Mouse (Mus musculus): Measurements from ENCODE around the gene Fam169a.

Gene Fam169a

DNA sequence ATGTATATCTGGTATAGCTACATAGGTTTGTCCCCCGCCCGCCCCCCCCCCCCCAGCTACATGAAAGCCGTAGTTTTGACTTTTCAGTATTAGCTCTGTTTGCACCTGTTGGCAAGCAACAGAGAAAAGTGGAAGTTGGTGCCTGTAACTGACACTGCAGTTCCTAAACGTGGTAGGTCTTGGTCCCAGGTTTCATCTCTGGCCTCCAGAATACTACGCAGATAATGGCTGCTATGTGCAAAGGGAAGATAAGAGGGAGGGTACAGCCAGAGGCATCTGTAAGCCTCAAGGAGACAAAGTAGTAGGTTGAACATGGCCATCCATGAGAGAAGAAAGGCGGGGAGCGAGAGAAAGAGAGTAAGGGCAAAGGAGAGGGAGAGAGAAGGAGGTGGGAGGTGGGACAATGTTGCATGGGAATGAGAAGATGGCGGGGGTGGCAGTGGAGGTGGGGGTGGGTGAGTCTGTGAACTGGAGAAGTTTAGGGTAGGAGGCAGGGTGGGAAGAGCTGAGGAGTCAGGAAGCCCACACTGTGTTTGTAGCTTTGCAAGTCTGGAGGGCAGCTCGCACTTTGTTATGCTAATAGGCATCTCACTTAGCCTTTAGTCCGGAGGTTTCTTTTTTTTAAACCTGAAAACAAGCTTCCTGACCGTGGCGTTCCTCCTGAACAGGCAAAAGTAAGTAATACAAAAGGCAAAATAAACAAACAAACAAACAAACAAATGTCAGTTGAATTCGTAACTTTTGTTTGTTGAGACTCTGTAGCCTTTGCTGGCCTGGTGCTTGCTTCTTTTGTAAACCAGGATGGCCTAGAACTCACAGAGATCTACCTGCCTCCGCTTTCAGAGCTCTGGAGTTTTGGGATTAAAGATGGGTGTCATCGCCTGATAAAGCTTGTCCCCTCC is at the start of gene Fam169a:
TSS of gene Fam169a (plus strand) at position 638 of the 902 bp plus-strand sequence.
- no peak for DNase-seq (ENCODE audit: low read depth)

DNA sequence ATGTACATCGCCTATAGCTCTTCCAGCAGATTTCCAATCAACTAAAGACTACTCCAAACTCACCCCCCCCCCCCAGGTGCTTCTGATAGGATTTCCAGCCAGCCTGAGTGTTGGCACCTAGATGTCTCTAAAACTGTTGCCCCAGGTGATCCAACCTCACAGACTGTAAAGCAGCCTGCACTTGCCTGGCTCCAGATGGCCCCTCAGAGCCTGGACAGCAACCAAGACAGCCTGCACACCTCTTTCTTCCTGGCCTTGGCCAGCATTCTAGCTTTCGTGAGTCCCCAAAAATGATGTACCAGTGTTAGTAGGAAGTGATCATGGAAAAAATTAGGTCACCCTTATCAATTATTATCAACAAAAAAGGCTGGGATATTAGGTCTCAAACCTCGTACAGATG is 49.4 kb upstream of the Fam169a start:
- DNase-seq (ENCODE audit: low read depth) = no peak

DNA sequence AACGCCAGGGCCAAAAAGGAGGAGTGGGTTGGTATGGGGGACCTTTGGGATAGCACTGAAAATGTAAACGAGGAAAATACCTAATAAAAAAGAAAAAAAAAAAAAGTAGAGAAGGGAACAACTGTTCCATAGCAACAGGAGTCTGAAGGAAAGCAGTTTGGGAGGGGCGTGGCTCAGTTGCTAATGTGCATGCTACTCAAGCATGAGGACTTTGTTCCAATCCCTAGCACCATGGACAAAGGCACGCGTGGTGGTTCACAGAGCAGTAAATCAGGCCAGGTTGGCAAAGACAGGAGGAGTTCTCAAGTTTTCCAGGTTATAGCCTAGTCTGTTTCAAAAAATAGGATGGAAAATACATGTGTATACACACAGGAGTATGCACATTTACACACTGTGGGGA is 47.0 kb upstream of the Fam169a start:
- no peak for DNase-seq (ENCODE audit: low read depth)

DNA sequence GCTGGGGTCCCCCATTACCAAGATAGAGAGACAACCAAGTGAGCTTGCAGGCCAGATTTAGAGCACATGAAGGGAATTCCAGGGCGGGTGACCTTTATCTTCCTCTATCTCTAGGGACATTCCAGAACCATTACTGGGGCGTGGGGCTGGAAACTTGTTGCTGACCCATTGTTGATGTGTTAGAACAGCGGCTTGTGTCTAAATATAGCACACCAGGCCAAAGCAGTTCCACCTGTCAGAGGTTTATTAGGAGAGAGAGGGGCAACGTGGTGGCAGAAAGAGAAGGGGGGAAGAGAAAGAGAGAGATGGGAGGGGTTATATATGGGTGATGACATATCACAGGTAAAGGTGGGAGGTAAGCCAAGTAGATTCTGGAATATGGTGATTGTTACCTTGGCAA is 45.2 kb upstream of the Fam169a start:
- DNase-seq (ENCODE audit: low read depth) = no peak

DNA sequence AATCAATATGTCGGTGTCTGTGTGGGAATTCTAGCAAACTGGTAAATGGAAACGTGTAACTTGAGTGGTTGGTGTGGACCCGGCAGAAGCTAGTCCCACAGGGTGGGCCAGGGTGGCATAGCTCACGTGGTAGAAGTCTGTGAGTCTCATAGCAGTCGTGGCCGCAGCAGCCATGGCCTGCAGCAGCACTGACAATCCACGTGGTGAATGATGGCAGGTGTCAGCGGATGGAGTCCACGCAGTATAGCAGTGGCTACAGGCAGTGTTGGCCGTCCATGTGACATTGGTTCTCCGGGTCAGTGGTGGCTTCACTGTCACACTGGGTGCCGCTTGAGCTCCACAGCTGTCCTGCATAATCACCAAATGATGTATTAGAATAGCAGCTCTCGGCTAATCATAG is 37.0 kb upstream of the Fam169a start:
- DNase-seq (ENCODE audit: low read depth) = no peak

DNA sequence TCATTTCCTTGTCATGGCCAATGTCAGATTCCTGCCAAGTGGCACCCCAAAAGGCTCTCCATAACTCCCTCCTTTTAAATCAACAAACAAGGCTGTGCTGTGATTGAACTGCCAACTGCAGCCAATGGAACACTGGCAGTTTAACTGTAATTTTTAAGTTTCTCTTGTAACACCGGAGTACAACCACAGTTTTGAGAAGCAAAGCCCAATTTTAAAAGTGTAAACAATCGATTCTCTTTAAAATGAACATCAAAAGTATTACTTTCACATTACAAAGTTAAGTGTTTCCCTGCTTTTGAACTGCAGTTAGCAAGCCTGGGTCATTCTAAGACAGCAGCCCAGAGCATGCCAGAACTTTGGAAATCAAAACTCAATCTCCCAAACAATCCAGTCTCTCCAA is 32.8 kb upstream of the Fam169a start, which contains the start of gene 1700029F12Rik:
TSS of gene 1700029F12Rik (minus strand) at position 101 of the 400 bp plus-strand sequence.
- DNase-seq (ENCODE audit: low read depth) = no peak

DNA sequence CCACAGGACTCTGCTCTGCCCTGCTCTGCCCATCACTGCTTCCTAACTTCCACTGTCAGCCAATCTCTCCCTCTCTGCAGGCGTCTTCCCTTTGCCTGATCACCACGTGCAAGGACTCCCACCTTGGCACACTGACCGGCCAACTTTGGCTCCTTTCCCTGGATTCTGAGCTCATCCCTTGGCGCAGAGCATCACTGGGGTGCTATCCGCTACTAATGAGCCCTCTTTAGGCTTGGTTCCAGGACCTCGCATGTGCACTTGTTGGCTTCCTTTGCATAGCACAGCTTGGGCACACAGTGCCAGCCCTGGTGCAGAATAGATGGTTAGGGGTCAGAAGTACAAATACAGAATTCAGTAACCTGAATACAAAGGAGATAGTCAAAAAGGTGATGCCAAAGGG is 15.9 kb upstream of the Fam169a start:
- no peak for DNase-seq (ENCODE audit: low read depth)

DNA sequence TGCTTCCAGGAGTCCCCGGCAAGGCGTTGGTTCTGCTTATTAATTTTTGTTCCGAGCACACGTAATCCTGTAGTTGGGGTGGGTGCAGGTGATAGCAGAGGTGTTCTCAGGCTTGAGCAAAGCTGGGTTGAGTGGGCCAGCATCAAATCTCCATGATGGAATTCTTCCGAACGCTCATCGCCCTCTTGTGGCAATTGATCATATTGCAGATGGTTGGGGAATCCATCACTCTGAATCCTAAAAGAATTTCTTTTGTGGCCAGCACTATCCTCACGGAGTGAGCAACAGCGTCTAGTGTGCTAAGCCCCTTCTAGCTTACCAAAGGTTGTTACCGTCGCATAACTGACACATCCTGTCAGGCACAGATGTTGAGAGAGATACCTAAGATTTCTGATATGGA is 14.4 kb upstream of the Fam169a start:
- DNase-seq (ENCODE audit: low read depth) = peak; percentile 67

DNA sequence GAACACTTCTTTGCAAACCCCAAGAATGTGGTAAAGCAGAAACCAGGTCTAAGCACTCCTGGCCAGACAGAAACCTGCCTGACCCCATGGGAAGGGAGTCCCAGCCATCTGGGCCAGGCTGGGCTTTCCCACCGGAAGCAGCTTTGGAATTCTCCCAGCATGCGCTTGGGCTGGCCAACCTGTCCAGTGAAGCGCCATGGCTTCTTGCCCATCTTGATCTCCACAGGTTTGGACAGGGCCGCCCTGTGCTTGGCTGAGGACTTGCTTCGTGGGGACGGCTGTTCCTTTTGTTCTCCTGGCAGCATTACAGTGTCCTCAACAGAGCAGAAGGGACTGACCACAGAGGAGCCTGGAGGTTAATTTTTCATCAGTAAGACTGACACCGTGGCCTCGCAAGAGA is 13.2 kb upstream of the Fam169a start:
- DNase-seq (ENCODE audit: low read depth) = peak; percentile 29

DNA sequence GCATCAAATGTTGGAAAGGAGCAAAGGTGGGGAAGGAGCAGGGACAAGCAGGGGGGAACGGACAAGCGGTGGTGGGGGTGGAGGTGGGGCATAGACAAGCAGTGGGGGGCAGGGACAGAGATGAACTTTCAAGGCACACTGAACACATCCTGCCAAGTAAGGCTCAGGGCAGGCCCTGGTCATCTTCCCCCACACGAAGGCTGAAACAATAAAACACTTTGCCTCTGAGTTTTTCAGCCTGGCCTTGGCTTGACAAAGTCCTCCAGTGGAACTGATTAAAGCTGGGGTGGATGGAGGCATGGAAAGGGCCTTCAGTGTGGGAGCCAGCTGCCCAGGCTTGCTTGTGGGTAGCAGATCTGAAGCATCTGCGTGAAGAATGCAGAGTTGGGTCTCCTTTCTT is 9.3 kb upstream of the Fam169a start:
- DNase-seq (ENCODE audit: low read depth) = no peak

DNA sequence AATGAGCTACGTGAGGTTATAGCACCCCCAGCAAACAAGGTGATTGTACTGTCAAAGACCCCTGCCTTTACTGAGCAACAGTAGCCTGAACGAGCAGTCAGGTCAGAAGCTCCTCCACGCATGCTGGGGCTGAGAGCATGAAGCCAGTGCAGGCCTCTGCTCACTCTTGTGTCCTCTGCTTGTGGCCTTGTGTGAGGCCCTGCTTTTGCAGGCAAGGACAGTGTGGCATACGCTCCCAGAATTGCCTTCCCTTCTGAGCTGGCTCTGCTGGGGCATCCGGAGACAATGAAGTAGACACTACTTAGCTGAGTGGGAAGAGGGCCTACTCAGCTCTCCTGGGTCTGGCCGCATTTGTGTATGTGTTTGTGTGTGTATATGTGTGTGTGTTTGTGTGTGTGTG is 7.3 kb upstream of the Fam169a start:
- no peak for DNase-seq (ENCODE audit: low read depth)

DNA sequence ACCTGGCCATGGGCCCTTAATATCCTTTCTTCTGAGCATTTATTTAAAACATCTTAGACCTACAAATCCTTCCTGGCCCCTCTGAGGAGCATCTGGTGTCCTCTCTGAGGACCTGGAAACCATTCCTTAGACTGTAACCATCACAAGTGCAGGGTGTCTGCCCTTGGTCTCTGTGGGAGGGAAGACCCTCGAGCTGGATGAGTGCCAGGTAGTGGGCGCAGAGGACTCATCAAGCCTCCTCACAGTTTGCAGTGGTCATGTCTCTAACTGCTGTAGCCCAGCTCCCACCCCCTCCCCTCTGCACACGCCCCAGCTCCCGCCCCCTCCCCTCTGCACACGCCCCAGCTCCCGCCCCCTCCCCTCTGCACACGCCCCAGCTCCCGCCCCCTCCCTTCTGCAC is 6.8 kb upstream of the Fam169a start:
- no peak for DNase-seq (ENCODE audit: low read depth)

DNA sequence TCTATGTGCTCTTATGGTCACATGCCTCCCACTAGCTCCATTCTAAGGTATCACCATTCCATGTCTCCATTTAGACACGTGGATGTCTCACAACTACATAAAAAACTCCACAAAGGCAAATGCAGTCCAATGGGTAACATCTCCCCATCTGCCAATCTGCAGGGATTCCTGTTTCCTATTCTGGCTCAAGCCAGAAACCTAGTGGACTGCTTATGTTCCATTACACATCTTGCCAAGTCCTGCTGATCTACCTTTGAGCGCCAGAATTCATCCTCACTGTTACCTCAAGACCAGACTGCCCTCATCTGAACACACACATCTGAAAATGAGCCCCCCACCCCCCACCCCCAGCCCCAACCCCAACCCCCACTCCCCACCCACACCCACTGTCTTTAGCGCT is 4.9 kb upstream of the Fam169a start:
- DNase-seq (ENCODE audit: low read depth) = no peak

DNA sequence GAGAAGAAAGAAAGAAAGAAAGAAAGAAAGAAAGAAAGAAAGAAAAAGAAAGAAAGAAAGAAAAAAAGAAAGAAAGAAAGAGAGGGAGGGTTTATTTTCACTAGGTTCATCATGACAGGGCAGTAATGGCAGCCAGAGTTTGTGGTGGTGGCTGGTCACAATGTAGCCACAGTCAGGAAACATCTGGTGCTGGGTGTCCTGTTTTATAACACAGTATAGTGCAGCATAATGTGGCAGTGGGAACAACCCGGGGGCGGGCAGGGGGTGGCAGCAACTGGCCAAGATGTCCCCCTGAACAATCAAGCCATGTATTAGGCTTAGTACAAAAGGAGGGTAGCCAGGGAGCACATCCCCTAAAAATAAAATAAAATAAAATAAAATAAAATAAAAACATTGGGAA is 3.7 kb upstream of the Fam169a start:
- peak; percentile 92 for DNase-seq (ENCODE audit: low read depth)

DNA sequence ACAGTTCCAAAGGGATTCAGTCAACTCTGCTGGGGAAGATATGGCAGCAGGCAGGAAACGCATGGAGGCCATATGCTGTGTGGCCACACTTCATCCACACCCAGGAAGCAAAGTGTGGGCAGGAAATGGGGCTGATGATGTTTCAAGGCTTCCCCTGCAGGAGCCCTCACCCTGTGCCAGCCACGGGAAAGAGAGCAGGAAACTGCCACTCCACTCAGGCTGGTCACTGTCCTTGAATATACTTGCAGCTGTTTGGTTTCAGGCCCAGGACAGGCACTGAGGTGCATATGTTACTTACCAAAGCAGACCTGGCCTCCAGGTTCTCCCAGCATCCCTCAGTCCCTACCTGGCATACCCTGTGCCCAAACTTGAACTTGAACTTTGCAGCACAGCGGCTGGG is 2.7 kb upstream of the Fam169a start:
- peak; percentile 88 for DNase-seq (ENCODE audit: low read depth)

DNA sequence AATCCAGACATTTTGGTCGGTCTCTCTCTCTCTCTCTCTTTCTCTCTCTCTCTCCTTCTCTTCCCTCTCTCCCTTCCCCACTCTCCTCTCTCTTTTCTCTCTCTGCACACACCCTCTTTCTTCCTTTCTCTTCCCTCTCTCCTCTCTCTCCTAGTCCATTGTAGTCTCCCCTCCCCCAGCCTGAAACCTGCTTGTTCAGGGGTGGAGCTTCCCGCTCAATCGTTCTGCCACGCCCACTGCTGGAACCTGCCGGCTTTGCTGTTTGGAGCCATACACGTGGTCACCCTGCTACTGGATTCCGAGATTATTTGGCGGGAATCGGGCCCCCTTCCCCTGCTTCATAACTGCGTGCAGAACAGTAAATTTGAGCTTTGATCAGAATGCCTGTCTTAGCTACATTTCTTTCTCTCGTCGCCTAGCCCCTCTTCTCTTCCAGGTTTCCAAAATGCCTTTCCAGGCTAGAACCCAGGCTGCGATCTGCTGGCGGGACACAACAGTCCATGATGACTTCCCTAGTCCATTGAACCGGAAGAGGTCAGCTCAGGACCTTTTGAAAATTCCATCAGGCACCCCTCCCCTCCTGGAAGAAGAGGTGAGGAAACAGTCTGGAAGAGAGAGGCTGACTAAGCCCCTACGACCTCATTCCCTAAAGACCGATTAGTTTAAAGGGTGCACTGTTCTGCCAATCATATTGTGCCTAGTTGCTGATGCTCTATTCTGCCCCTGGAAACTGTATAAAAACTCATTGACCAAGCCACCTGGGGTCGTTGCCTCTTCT is 2.1 kb upstream of the Fam169a start:
- peak; percentile 82 for DNase-seq (ENCODE audit: low read depth)

DNA sequence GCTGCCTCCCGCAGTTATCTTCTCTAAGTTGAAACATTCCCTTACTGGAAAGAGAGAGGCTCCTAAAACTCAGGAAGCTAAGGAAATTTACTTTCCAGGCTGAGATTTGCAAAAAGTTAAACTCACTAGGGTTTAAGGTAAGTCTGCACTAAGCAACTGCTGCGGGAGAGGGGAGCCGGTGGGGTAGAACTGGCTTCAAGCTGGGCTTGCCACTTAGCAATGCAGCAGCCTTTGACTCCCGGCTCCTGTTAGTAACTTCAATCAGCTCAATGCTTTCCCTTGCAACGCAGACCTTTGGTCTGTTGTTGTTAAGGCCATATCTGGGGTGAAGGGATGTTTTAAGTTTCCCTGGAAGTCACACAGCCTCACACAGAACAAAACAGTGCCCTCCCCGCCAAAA is 605 bp downstream of the Fam169a start:
- no peak for DNase-seq (ENCODE audit: low read depth)

DNA sequence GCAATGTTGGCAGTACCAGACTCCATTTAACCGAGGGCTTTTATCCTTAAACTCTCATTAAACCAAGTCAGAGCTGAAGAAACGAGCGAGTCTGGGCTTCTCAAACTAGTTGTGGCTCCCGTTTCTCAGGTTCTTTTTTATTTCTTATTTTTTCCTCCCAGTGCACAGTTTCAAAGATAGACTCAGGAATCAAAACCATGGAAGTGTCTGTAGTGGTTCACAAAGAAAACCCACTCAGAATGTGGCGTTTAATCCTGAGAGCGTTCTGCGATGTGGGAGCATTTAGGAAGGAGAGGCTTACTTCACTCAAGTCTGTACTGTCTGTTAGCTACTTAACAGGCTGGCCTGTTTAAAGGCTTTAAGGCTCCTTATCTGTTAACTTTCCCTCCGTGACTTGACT is 1.1 kb downstream of the Fam169a start:
- no peak for DNase-seq (ENCODE audit: low read depth)

DNA sequence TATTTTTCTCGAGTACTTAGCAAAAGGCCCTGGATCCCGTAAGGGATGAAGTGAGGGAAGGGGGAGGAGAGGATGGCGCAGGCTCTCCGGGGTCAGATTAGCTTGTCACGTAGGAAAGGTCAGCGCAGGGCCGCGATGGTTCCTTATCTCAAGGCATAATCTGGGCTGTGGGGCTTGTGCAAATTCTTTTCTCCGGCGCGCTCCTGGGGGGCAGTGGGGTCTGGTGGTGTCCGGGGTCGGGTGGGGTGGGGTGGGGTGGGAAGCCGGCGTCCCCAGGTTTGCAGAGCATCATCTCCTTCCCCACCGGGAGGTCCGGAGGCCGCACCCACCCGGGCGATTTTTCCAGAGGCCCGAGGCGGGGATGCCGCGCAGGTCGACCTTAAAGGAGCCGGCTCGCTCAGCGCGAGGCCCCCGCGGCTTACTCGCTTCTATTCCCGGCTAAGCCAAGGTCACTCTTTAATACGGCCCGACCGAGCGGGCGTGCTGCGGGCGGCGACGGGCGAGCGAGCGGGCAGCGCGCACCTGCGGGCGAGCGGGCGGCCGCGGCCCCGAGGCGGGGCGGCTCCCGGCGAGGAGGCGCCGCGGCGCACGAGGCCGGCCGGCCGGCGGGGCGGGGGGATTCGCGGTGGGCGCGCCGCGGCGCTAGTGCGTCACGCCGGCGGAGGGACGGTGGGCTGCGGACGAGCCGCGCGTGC is 4.0 kb downstream of the Fam169a start:
- DNase-seq (ENCODE audit: low read depth) = peak; percentile 74

DNA sequence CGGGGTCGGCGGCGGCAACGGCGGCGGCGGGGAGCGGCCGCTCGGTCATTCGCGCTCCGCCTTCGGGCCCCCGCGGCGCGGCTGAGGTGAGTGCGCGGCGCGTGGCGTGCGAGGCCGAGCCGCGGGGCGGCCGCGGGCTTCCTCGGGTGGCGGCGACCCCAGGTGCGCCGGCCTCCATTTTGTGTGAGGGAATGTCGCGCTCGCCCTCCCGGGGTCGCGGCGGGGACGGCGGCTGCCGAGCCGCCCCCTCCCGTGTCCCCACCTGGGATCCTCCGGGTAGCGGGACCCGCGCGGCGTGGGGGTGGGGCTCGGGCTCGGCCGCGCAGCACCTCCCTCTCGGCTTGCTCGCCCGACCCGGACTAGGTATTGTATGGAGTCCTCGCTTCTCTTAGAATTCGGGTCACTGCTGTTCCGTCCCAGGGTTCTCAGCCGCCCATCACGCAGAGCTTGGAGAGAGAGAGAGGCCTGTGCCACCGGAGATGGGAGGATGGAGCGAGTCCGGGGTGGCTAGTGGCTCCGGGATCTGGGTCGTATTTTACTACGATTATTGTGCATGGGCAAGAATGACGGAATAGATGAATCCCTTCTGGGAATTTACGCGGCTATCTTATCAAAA is 4.6 kb downstream of the Fam169a start:
- peak; percentile 49 for DNase-seq (ENCODE audit: low read depth)

DNA sequence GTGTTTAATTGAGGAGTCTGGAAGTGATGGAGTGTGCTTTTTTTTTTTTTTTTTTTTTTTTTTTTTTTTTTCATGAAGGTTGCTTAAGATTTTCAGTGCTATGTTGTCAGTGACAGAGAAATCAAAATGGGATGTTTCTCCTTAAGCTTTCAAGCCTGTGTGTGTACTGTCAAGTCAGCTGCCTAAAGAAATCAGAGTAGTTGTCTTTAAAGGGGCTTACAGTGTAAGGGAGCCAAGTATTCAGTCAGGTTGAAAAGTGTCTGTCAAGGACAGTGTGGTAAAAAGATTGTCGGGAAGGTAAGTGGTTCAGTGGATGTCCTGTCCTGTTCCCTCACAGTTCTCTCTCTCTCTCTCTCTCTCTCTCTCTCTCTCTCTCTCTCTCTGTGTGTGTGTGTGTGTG is 6.4 kb downstream of the Fam169a start:
- peak; percentile 24 for DNase-seq (ENCODE audit: low read depth)

DNA sequence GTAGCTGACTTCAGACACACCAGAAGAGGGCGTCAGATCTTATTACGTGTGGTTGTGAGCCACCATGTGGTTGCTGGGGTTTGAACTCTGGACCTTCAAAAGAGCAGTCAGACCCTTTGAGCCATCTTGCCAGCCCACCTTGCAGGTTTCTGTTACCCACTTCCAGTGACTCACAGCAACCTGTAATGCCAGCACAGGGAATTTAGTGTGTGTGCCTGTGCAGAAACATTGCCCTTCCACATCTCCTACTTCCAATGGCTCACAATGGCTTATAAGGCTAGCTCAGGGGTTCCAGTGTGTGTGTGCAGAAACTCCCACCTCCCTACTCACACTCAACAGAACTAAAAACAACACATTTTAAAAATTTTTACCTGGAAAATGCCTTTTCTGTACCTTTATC is 10.5 kb downstream of the Fam169a start:
- peak; percentile 54 for DNase-seq (ENCODE audit: low read depth)
